Mouse (Mus musculus) hindbrain, postnatal 0 days (tissue): ENCODE measurements at regions not wholly inside any gene's neighbourhood (a gene's known extent, or its start where the extent isn't known, plus 50 kb on each side); places are given as distances from the start of the nearest gene placed in this dataset.

Experiments used
- ATAC-seq: fragments of 200-750 bp; cut with Nextera tagmentation; 2 replicates; pipeline ENCODE4 v1.8.0; 2017; ENCODE audit warnings: mild to moderate bottlenecking, moderate TSS enrichment, moderate library complexity
- DNase-seq: peaks from one replicate; pipeline ENCODE4 v3.0.0-alpha.2; 2015; ENCODE audit warnings: low spot score
- H3K27ac ChIP-seq: fragments of 300-500 bp; sonication (generic); 2 replicates; pipeline ENCODE4 v1.5.1; 2014; ENCODE audit warnings: mild to moderate bottlenecking
- H3K27me3 ChIP-seq: fragments of 300-500 bp; sonication (generic); 2 replicates; pipeline ENCODE4 v1.6.1; 2014; ENCODE audit warnings: low read length, mixed read lengths; ENCODE audit not compliant: insufficient read depth
- H3K36me3 ChIP-seq: fragments of 300-500 bp; sonication (generic); 2 replicates; pipeline ENCODE4 v1.6.1; 2014; ENCODE audit warnings: low read length, mixed read lengths; ENCODE audit not compliant: insufficient read depth
- H3K4me1 ChIP-seq: fragments of 300-500 bp; sonication (generic); 2 replicates; pipeline ENCODE4 v1.6.1; 2014; ENCODE audit warnings: antibody characterized with exemption, low read length, mixed read lengths; ENCODE audit not compliant: insufficient read depth
- H3K4me2 ChIP-seq: fragments of 300-500 bp; sonication (generic); 2 replicates; pipeline ENCODE4 v1.6.1; 2014; ENCODE audit warnings: low read depth, mild to moderate bottlenecking, low read length, moderate library complexity, mixed read lengths
- H3K4me3 ChIP-seq: fragments of 300-500 bp; sonication (generic); 2 replicates; pipeline ENCODE4 v1.5.1; 2014; ENCODE audit warnings: low read length
- H3K9ac ChIP-seq: fragments of 300-500 bp; sonication (generic); replicated peaks from 2 replicates; pipeline ENCODE4 v1.6.1; 2014; ENCODE audit warnings: mild to moderate bottlenecking, low read length, moderate library complexity, mixed read lengths
- H3K9me3 ChIP-seq: fragments of 300-500 bp; sonication (generic); 2 replicates; pipeline ENCODE4 v1.6.1; 2016; ENCODE audit warnings: low read length, mixed read lengths
- CTCF ChIP-seq: IDR thresholded peaks from 2 replicates; pipeline ENCODE4 v1.5.1; 2016; ENCODE audit warnings: antibody characterized with exemption, control low read depth, low read depth
- WGBS: fragments of 180-500 bp; shearing (Covaris S2); extraction: QIAGEN DNeasy Blood & Tissue Kit; methylation state at CpG from one replicate; pipeline ENCODE4 v1.1.7; 2014; 5-methylcytosine and 5-hydroxymethylcytosine counted together

DNA sequence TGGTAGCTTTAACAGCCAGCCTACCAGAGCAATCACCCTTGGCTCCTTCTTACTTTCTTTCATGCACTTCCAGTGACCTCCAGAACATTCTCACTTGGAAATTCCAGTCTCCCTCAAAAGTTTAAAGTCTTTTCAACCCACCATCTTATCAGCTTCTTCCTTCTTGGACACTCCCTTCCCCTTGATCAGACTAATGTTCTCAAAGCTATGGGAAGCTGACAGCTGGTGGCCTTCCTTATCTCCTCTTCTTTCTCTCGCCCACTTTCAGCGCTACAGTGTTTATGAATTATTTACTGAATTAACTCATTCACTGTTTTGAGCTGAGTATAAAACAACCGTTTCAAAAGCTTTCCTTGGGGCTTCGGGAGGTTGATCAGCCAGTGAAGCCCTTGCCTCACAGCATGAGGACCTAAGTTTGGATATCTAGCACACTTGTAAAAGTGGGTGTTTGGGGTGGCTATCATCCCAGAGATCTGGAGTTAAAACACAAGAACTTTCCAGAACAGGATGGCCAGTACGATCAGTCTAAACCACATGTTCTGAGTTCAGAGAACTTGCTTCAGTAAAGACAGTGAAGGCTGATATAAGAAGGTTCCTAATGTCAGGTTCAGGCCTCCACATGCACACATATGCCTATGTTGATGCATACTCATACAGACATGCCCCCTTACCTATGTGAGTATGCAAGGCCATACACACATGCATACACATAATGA lies 59.7 kb upstream of the Ikzf2 start:
- Histone ChIP-seq H3K9me3 (no peaks in the 10 kb centered on the region), H3K4me1 (no peaks in the 10 kb centered on the region), H3K36me3 (no peaks in the 10 kb centered on the region), H3K9ac (no peak overlapping the region), H3K27ac (no peak overlapping the region), H3K27me3 (no peaks in the 10 kb centered on the region), H3K4me2 (no peak overlapping the region), H3K4me3 (no peak overlapping the region)
- no peak for ATAC-seq
- TF ChIP-seq CTCF: no peak
- no peak for DNase-seq
- WGBS: 81% methylated on average over 5 of the region's 5 CpGs

DNA sequence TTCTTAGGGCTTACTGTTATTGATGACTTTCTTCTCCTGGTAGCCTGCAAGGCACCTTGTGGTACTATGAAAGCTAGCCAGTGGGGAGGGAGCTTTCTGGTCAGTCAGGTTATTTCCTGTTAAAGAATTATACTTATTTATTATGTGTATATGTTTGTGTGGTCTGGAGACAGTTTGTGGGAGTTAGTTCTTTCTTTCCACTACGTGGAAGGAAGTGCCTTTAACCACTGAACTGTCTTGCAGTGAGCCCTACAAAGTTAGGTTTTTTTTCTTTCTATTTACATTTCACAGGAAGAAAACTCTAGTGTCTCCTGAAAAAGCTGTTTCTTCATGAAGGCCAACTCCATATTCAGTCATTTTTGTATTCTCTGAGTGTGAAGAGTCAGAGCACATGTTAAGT lies 65.7 kb upstream of the Ikzf2 start:
- no peak overlapping the region for H3K4me3 ChIP-seq
- ATAC-seq (no peak), DNase-seq (no peak)
- H3K27me3 ChIP-seq: no peaks in the 10 kb centered on the region
- no peaks in the 10 kb centered on the region for H3K9me3 ChIP-seq
- no peaks in the 10 kb centered on the region for H3K36me3 ChIP-seq
- WGBS: 70% methylated on average over 1 of the region's 1 CpGs
- no peak overlapping the region for H3K4me2 ChIP-seq
- no peak overlapping the region for H3K9ac ChIP-seq
- H3K4me1 ChIP-seq: no peaks in the 10 kb centered on the region
- TF ChIP-seq CTCF: no peak
- H3K27ac ChIP-seq: no peak overlapping the region

DNA sequence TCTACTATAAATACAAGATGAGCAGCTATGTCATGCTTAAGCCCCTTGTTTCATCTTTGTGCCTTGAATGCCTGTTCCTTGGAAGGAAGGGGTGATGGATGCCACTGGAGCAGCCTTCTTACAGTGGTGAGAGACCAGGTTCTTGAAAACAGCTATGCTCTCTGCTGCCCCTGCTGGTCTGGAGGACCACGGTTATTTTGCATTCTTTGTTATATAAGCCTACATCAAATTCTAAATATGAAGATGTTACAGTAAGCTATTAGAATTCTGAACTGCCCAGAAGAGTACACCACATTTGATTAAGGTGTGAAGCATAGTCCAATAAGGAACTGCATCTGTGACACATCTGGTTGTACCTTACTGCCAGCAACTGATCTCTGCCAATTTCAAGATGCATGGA lies 69.1 kb upstream of the Spag16 start:
- WGBS: 100% methylated on average over 1 of the region's 1 CpGs
- ATAC-seq: no peak
- no peaks in the 10 kb centered on the region for H3K27me3 ChIP-seq
- H3K9ac ChIP-seq: no peak overlapping the region
- H3K27ac ChIP-seq: no peak overlapping the region
- H3K4me3 ChIP-seq: no peak overlapping the region
- TF ChIP-seq CTCF: 0 out of 2 replicates have a peak, but pooled peaks have one; percentile 17
- H3K9me3 ChIP-seq: no peaks in the 10 kb centered on the region
- H3K4me2 ChIP-seq: no peak overlapping the region
- H3K4me1 ChIP-seq: no peaks in the 10 kb centered on the region
- H3K36me3 ChIP-seq: no peaks in the 10 kb centered on the region
- DNase-seq: no peak

DNA sequence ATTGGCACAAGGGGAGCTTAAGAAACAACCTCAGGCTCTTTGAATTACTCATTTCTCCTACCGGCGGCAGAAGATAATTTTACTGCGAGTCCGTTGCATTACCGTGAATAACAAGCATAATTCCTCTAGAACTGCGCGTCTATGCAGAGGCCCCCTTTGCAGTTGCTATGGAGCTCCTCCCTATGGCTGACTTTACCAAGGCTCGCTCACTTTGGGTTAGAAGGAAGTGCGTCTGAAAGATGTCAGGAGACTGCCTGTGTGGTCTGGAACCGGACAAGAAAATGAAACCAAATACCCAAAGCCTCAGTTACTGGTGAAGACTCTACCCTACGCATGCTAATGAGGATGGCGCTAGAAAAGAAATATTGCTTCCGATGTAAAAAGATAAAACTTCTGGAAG lies 67.2 kb upstream of the Spag16 start:
- ATAC-seq (peak; percentile 70), DNase-seq (peak; percentile 43)
- Histone ChIP-seq H3K9me3 (no peaks in the 10 kb centered on the region), H3K4me2 (no peak overlapping the region; the same call in 1 of the 2 replicates), H3K4me3 (no peak overlapping the region), H3K27me3 (no peaks in the 10 kb centered on the region), H3K4me1 (no peaks in the 10 kb centered on the region), H3K27ac (no peak overlapping the region), H3K36me3 (no peaks in the 10 kb centered on the region), H3K9ac (no peak overlapping the region)
- 49% methylated on average over 13 of the region's 13 CpGs for WGBS
- 0 out of 2 replicates have a peak, but pooled peaks have one; percentile 15 for TF ChIP-seq CTCF

DNA sequence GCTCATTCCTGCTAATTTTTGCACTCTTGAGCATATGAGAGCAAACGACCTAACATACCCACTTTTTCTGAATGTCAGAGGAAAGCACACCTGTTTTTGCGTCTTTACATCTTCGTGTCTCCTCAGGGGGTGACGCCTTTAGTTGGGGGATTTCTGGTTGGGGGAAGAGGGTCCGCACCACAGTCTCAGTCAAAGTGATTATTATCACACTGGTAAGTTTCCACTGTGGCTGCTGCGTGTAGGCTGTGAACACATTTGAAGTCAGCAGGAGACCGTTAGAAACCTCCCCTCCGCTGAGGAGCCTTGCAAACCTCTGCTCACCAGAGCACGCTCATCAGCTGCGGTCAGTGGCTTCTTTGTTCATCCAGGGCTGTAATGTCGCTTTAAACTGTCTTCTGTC lies 58.1 kb upstream of the Spag16 start:
- 0 out of 2 replicates have a peak, but pooled peaks have one; percentile 35 for ATAC-seq
- Histone ChIP-seq H3K27ac (no peak overlapping the region), H3K4me2 (peak overlapping the region; percentile 45), H3K27me3 (no peaks in the 10 kb centered on the region), H3K4me3 (no peak overlapping the region), H3K36me3 (no peaks in the 10 kb centered on the region), H3K9me3 (no peaks in the 10 kb centered on the region), H3K9ac (no peak overlapping the region), H3K4me1 (no peaks in the 10 kb centered on the region)
- 31% methylated on average over 11 of the region's 11 CpGs for WGBS
- peak; percentile 33 for DNase-seq
- TF ChIP-seq CTCF: no peak

DNA sequence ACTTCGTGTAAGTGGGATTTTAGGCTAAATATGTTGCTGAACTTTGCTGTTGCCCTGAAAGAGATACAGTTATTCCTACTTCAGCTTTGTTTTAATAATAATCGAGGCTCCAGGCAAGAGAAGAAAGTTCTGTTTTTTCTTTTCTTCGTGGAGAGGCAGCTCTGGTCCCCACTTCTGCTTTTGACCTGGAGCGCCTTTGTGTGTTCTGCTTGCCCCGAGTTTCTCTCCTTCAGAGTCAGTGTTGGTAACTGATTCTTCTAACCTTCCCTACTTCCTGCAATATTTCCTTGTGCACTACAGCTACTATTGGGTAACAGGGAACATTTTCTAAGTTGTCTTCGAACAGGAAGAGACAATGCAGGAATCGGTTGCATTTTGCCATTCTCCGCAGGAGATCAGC lies 56.6 kb upstream of the Spag16 start:
- Histone ChIP-seq H3K4me1 (no peaks in the 10 kb centered on the region), H3K36me3 (no peaks in the 10 kb centered on the region), H3K9ac (no peak overlapping the region), H3K27me3 (no peaks in the 10 kb centered on the region), H3K27ac (no peak overlapping the region), H3K9me3 (no peaks in the 10 kb centered on the region), H3K4me3 (no peak overlapping the region), H3K4me2 (no peak overlapping the region)
- WGBS: 85% methylated on average over 8 of the region's 8 CpGs
- no peak for DNase-seq
- no peak for TF ChIP-seq CTCF
- no peak for ATAC-seq

DNA sequence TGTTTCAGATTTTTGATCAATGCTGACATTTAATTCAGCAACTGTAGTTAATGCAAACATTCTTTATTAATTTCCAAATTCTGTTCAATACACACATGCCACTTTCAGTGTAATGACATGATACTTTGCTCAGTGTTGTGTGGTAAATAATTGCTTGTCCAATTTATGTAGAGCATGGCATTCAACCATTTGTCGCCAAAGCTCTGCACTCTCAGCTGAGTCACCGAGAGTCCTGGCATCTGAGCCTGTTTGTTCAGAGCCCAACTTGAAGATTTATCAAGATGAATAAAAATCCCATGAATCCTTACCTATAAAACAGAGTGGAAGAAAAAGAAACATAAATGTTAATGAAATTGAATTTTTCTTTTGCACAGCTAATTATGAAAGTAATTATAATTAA lies 55.3 kb upstream of the Spag16 start:
- WGBS: 83% methylated on average over 2 of the region's 2 CpGs
- ATAC-seq: no peak
- H3K4me2 ChIP-seq: no peak overlapping the region
- no peaks in the 10 kb centered on the region for H3K9me3 ChIP-seq
- no peak overlapping the region for H3K27ac ChIP-seq
- no peak overlapping the region for H3K4me3 ChIP-seq
- DNase-seq: no peak
- H3K4me1 ChIP-seq: no peaks in the 10 kb centered on the region
- H3K9ac ChIP-seq: no peak overlapping the region
- H3K27me3 ChIP-seq: no peaks in the 10 kb centered on the region
- TF ChIP-seq CTCF: no peak
- H3K36me3 ChIP-seq: no peaks in the 10 kb centered on the region
